Mouse (Mus musculus) gastrocnemius, postnatal 25 days (tissue): ENCODE data around the gene Rbfox3. TPM values are rescaled to one million over a fixed set of nuclear protein-coding genes. Genes with fewer than 3 reads are reported as not detected.
A peak's percentile ranks its signal among the peaks of the same experiment; 100 is the strongest.

Source experiments
- DNase-seq: peaks from one replicate; pipeline ENCODE4 v3.0.0; 2022
- total RNA-seq, 2 experiments: library from RNA; stranded (reverse); gene quantifications; 1 replicate in 1 of 2; 2 replicates in 1 of 2; pipeline ENCODE4 v1.2.3; 2021

Rbfox3 gene
- total RNA-seq, 2 experiments from 2014 or later = 0.16 to 0.28 TPM

DNA sequence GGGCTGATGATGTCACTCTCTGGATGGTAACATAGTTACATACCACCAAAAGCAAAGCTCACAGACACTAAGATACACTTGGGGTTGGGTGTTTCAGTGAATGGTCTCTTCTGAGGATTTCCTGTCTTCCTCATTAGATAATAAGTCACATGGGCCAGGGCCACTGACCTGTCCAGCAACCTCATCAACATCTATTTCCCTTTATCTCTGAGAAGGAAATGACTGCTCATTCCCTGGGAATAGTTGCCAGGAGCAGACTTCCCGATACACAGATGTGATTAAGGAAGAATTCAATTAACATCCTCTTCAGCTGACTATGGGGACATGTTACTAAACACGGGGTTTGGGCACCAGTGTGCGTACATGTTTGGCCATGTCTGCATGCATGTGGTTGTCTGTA lies 245.2 kb downstream of the Rbfox3 start:
- DNase-seq = no peak

DNA sequence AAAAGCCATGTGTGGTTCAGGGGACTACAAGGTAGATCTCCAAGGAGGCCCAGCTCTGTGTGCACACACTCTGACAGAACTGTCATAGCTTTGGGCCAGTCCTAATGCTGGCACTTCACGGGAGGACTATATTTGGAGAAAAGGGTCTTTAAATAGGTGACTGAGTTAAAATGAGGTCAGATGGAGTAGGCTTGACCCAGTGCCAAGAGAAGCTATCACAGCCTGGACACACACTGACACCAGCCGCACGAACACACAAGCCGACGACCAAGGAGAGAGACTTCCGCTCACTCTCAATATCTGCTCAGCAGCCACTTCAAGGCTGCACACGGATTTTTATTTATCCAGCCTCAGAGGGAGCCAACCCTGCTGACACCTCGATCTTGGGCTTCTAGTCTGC lies 248.1 kb downstream of the Rbfox3 start:
- no peak for DNase-seq

DNA sequence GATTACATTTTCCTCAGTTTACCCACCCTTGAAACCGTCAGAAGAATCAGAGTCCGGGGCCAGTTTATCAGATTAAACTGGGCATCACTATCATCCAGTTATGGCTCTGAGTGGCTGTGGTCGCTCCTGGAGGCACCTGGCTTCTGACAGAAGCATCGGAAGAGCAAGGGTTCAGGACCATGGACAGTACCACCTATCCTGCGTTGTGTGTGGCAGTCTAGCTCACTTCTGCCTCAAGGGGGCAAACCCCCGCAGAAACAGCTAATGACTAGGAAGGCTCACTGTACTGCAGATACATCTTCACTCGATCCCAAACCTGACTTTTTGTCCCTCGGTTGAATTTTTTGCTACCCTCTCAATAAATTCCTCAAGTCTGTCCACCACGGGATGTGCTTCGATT lies 252.1 kb downstream of the Rbfox3 start:
- no peak for DNase-seq

DNA sequence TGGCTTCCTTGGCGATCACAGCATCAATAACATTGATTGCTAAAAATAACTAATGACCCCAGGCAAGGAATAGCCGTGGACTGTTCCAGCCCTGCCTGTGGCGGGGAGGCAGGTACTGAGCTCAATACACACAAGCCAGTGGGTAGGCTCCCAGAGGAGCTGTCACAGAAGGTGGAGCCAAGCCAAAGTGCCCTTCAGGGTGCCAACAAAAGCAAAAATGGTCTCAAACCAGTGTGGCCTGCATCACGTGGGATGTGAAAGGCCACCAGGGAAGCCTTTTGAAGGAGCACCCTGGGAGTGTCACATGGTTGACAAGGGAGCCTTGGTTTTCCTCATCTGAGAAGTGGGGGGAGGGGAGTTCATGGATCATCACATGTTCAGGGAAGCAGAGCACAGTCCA lies 255.6 kb downstream of the Rbfox3 start:
- no peak for DNase-seq

DNA sequence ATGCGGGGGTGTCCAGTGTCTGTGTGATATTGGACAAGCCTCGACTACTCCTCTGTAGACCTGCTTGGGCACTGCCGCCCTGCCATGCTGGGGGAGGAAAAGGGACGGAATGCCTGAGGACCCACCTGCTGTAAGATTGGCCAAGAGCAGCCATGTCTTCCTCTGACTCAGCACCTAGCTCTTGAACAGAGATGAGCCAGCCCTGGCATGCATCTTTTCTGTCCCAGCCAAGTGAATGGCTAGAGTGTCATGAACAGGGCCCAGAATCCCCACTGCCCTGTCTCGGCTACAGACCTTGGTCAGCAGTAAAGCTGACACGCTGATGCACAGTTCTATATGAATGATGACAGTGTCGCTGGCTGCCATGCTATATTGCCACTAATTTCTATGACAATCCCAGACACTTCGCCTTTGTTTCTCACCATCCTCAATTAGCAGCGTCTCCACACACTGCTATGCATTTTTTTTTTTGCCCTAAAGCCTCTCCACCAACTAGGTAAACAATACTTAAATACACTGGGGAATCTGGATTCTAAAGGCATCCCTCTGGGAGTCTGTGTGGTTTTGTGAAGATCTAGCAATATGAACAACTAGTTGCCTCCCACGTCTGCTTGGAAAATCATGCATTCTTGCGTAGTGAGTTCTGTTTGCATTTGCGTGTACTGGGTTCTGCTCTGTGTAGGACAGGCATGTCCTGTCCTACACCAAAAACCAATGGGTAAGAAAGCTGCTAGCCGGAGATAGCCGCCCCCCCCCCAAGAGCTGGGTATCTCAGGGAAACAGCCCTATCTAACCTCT lies 257.7 kb downstream of the Rbfox3 start:
- DNase-seq = no peak

DNA sequence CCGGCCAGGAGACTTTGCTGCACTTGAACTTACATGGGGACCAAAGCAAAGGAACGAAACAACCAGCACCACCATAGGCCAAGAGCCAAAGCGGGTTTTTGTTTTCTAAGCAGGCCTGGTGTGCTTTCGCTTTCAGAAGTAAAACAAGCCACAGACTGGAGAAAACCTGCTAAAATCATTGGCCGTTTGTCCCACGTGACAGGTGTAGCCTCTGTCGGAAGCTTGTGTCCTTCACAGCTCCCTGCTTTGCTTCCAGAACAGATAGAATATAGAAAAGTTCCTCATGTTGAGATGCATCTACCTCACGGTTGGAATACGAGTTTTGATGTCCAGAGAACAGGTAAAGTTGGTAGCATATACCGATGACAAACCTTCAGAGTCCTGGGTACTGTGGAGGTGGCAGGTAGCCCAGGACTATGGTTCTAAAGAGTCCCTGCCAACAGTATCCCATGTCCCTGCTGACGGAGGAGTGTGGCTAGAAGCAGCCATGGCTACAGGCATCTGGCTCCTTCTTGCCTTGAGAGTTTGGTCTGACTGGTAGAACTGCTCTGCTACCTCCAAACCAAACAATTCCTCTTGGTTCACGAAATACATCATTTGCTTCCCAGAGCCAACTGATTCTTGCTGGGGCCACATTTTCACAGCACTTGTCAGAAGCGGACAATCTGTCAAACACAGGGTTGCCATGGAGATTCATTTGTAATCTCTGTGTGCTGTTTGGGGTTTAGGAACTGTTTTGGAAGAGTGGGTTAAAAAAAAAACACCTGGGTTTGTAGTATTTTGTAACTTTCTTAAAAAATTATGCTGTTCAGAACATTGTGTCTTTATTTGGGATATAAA lies 258.8 kb downstream of the Rbfox3 start:
- no peak for DNase-seq

DNA sequence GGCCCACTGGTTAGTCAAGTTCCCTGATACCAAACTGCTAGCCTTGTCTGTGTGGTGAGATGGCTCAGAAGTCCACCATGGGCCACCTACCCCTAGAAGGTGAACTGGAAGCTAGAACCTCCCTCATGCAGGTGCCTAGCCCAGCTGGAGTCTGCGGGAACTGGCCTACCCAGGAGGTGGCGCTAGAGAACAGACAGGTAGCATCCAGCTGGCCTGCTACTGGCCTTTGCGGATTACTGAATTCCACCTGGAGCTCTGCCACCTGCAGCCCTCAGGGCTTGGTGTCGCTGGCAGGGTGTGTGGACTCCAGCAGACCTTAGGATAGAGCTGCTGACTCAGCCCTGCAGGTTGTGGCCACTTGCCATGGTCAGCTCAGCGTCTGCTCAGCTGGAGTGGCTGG lies 263.0 kb downstream of the Rbfox3 start:
- peak; percentile 49 for DNase-seq

DNA sequence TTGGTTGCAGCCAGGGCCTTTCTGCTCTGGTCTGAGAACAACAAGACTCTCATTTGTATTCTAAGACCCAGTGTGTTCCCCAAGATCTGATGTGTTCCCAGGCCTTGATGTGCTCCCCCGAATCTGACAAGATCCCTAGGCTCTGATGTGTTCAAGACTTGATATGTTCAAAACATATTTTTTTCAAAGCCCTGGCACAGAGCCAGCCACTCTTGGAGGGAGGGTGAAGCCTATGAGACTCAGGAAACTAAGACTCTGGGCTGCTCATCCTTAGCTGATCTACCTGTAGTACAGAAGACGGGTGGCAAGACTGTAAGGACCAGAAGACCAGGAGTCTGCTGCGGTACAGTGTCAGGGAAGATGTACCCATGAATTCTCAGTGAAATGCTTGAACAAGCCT lies 264.5 kb downstream of the Rbfox3 start:
- DNase-seq = no peak

DNA sequence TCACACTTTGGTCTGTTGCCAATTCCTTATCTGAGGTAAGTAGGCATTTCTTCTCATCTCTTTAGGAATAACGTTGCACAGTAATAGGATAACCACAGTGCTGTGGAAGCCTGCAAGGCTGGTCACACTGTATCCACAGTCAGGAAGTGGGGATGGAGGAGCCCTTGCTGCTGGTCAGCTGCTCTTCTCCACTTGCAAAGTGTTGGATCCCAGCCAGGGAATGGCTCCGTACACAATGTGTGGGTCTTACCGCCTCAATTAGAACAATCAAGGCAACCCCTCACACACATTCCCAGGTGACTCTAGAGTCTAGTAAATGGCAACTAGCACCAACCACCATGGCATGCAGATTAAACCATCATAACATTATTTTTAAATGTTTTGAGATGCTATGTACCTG lies 266.2 kb downstream of the Rbfox3 start:
- DNase-seq = no peak

DNA sequence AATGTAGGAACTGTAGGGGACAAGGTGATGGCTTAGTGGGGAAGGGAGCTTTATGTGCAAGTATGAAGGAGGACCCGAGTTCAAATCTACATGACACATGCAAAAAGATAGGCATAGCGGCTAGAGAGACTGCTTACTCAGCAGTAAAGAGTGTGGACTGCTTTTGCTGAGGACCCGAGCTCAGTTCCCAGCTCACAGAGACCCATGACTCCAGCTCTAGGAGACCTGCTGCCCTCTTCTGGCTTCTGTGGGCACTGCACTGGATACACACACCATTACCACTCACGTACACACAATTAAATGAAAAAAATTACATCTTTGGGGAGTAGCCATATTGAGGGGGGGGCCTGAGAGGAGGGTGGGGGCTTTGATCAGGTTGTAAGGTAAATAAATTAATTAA lies 270.7 kb downstream of the Rbfox3 start:
- no peak for DNase-seq

DNA sequence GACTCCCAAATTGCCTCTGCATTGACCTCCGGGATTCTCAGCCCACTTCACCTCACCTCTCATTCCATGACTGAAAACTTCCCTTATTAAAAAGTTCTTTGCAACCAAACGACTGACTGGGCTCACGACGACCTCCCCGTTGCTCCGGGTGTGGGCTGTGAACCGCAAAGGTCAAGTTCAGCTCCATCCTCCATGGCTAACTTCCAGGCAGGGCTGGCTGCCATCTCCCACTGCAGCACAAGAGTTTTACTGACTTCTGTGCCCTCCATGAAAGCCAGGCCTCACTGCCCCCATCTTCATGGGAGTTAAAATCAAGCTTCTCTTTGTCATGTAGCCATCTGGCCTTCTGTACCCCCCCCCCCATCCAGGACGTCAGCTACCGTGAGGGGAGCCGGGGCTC lies 273.7 kb downstream of the Rbfox3 start:
- DNase-seq = no peak

DNA sequence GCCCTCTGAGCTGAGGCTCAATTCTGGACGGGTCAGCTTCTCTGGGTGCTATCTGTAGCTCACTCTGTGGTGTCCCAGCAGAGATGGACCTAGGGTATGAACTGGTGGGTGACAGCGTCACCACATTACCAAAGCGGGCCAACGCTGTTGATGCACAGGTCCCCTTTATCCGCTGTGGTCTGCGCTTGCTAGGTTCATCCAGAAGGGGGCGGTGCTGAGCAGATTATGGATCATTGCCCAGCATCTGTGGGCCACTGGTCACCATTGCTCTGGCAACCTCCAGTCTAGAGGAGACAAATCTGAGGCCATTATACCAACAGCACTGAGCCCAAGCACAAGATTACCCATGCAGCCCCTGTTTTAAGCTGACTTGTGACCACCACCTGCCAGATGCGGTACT lies 276.8 kb downstream of the Rbfox3 start:
- DNase-seq = no peak

DNA sequence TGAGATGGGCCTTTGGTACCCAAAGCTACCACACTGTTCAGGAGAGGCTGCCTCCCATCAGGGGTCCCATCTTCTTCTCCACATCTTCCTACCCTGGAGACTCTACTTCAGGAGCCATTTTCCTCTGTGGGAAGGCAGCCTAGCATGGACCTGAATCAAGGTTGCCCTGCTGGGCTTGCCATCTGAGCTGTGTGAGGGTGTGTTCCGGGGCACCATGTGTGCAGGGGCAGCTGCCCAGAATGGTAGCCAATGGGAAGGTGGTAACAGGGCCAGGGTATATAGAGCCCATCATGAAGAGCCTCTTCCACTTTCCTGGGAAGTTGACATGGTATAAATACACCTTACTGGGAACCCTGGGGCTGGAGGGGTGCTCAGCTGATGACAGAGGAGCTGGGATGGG lies 281.7 kb downstream of the Rbfox3 start:
- DNase-seq = no peak

DNA sequence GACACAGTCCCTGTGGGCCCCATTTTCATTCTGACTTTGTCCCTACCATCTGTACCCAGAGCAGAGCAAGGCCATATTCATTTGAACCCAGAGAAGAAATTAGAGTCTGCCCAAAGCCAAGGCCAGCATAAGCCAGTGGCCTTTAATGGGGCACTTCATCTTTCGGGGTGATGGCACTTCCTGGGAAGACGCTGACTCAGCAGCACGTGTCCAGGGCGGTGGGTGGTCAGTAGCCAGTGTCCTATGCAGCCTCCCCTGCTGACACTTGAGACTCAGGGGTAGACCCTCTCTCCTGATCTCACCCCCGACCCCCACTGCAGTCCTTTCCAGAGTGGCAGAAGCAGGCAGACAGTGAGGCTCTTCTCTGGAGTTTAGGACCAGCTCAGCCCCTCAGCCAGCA lies 283.9 kb downstream of the Rbfox3 start:
- no peak for DNase-seq

DNA sequence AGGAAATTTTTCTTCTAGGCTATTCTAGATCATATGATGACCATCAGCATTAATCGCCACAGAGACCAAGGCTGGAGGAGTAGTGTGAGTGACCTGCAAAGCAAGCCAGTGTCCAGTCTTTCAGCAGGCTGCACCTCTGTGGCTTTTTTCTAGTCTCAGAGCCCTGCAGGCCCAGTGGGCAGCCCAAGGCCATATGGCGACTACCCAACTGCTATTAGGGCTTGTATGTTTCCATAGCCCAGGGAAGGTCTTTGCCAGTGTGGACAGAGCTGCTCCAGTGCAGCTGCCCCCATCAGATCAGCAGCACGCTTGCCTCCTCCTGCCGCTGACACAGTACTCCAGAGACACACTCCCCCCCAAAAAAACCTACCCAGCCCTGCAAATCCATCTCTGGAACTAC lies 290.5 kb downstream of the Rbfox3 start:
- no peak for DNase-seq

DNA sequence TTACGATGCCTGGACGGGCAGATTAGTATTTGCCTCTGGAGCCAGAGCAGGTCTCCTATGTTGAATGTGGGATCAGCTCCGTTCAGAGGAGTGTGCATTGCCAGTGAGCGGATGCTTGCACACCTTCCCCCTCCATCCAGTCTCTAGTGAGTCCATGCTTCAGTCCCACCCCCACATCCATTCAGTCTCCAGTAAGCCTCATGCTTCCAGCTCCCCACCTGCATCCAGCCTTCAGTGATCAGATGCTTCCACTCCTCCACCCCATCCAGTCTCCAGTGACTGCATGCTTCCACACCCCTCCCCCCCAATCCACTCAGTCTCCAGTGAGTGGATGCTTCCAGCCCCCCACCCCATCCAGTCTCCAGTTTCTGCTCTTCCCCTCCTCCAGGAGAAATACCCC lies 297.3 kb downstream of the Rbfox3 start:
- DNase-seq = no peak

DNA sequence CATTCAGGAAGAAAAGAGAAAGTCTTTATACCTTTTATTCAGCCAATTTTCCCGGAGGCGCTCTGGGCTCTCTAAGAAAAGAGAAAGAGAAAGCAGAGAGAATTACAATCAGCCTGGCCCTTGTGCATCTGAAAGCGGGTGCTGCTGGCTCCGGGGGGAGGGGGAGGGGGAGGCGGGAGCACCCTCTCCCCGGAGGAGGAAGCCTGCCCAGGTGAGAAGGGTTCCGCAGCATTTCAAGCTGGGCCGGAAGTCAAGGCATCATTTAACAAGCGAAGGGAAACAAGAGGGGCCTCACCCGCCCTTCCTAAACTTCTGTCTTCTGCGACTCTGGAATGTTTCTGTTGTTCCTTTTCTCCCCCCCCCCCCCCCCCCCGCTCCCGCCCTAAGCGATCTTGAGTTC lies 301.3 kb downstream of the Rbfox3 start:
- DNase-seq = no peak

DNA sequence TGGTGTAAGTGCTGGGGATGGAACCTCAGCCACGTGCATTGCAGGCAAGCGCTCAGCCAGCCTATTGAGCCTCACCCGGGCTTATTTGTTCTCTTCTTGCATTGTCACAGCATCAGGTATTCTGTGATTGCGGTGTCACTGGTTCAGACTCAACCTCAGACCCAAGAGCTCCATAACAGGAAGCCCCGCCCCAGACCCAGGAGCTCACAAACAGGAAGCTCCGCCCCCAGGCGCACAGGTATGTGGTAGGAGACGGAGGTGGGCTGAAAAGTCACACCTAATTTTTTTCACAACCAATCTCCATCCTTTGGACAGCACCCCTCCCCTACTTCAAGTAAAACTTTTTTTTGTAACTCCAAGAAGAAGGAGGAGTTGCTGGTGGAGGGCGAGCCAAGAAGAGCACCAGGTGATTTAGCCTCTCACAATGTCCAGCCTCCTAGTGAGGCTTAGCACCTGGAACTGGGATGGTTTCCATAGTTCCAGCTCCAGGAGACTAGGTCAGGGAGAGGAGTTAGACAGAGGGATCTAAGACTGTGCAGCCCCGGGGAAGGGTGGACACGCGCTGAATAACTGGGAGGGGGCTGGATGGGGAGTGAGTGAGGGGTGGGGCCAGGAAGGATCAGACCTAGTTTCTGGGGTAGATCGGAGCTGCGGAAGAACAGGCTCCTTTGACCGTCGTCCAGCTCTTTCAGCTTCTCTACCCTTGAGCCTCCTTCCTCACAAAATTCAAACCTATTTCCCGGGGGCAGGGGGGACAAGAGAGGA lies 302.0 kb downstream of the Rbfox3 start:
- DNase-seq = no peak

DNA sequence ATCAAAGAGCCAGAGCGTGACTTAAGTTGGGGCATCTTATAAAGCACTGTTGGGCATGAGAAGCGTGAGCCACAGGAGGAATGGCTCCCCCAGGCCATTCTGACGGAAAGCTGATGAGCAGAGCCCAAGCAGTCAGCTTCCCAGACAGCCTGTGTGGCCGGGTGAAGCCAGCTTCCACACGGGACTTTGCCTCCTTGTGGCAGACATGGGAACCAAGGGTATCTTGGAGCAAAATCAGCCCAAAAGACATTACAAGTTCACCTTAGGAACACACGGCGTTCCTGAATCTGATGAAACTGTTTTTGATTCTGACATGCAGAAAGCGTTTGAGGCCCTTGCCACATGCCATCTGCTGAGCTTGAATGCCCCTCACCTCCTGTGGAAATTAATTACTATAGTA lies 303.5 kb downstream of the Rbfox3 start:
- no peak for DNase-seq

DNA sequence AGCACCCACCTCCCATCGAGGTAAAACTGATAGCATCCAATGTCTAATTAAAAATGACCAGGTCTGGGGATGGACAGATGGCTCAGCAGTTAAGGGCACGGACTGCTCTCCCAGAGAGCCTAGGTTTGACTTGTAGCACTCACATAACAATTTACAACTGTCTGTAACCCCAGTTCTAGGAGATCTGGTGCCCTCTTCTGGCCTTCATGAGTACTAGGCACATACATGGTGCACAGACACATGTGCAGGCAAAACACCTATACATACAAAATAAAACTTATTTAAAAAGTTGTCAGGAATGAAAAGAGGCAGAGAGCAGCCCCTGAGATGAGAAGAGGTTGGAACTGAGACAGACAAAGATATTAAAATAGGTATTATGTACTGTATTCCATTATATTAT lies 305.8 kb downstream of the Rbfox3 start:
- DNase-seq = no peak

DNA sequence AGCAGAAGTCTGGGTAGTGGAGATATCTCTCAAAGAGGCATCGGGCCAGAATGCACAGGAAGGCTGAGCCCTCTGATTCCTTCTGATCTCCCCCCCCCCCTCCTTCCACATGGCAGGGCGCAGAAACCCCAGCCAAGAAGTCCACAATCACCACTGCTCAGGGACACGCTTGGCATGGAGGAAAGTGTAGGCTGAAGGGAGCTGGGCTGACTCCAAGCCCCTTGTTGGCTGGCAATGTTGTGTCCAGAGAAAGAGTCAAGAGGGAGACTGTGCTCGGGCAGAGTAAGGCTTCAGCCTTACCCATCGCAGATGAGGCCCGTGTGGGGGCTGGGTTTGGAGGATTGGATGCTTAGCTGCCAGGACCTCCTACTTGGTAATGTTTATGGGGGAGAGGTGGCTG lies 307.2 kb downstream of the Rbfox3 start:
- no peak for DNase-seq

DNA sequence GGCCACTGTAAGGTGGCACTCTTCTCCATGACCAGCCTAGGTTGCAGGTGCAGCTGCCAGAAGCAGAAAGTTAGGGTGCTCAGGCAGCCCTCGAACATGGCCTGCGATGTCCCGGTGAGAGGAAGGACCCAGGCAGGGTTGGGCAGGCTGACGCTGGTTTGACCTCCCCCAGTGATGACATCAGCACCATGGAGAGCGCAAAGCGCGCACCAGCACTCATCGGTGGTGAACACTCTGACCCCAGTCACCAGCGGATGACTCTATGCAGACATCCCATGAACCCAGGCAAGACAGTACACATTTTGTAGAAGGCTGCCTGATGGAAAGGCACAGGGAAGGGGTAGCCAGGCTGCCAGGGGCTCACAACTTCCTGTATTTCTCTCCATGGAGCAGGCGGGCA lies 308.3 kb downstream of the Rbfox3 start:
- no peak for DNase-seq

DNA sequence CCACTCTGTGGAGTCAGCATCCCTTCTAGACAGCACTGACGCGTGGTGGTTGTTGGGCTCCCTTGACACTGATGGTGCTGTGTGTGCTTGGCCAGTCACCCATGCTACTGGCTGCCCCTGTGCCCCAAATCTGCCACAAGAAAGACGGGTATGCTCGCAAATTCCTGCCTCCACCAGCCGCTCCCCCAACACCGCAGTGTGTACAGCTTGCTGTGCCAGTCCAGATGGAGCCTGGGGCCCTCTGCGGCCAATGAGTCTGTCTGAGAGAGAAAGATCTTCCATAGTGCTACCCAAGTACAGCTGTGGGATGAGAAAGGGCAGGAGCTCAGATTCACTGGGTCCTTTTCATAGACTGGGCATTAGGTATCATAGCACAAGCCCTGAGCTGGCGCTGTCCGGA lies 309.9 kb downstream of the Rbfox3 start:
- no peak for DNase-seq
